Mouse (Mus musculus) cerebellum, adult 2 months (tissue): ENCODE results near the gene Mcrip1. TPM values are rescaled to one million over a fixed set of nuclear protein-coding genes. Genes with fewer than 3 reads are reported as not detected.
"Not testable (repeated sequence)": the region's sequence is repeated elsewhere in the genome, so short reads cannot be mapped to it uniquely, and the experiment has no call there.

Experiments used
- DNase-seq, 2 experiments: peaks; one replicate each; pipeline ENCODE4 v3.0.0; 2021
- H3K27ac ChIP-seq: fragments of 200-500 bp; 2 replicates; pipeline ENCODE4 v1.5.1; 2012; ENCODE audit warnings: low read length, control low read depth, inconsistent platforms; ENCODE audit not compliant: insufficient read depth
- H3K27me3 ChIP-seq: fragments of 200-500 bp; 2 replicates; pipeline ENCODE4 v1.6.1; 2012; ENCODE audit warnings: inconsistent platforms, mild to moderate bottlenecking, low read length, moderate library complexity; ENCODE audit not compliant: control insufficient read depth, insufficient read depth
- H3K4me1 ChIP-seq: fragments of 200-500 bp; 2 replicates; pipeline ENCODE4 v1.6.1; 2011; ENCODE audit warnings: low read length; ENCODE audit not compliant: control insufficient read depth, insufficient read depth
- H3K4me3 ChIP-seq: fragments of 200-500 bp; replicated peaks from 2 replicates; pipeline ENCODE3; 2011; ENCODE audit warnings: mild to moderate bottlenecking, low read depth, low read length, control low read depth; ENCODE audit not compliant: insufficient read depth
- CTCF ChIP-seq: fragments of 200-500 bp; IDR thresholded peaks from 2 replicates; pipeline ENCODE4 v1.5.1; 2011; ENCODE audit warnings: low read depth, mild to moderate bottlenecking, control low read depth, low read length, moderate library complexity, borderline replicate concordance; ENCODE audit not compliant: insufficient read depth
- POLR2A ChIP-seq: fragments of 200-500 bp; IDR thresholded peaks from 2 replicates; pipeline ENCODE4 v1.6.1; 2011; ENCODE audit warnings: low read length, control low read depth, borderline replicate concordance; ENCODE audit not compliant: insufficient read depth
- whole genome bisulfite sequencing: fragments of 180-500 bp; shearing (Covaris S2); methylation state at CpG from one replicate; pipeline ENCODE4 v1.1.7; 2018; 5-methylcytosine and 5-hydroxymethylcytosine counted together
- polyA plus RNA-seq: library from polyadenylated mRNA; depleted of rRNA; stranded (reverse); fragments of >200 nt; gene quantifications from 2 replicates; pipeline ENCODE4 v1.2.3, GENCODE M21; 2012

Gene Mcrip1
- polyA plus RNA-seq, 1 experiment = 168 TPM

DNA sequence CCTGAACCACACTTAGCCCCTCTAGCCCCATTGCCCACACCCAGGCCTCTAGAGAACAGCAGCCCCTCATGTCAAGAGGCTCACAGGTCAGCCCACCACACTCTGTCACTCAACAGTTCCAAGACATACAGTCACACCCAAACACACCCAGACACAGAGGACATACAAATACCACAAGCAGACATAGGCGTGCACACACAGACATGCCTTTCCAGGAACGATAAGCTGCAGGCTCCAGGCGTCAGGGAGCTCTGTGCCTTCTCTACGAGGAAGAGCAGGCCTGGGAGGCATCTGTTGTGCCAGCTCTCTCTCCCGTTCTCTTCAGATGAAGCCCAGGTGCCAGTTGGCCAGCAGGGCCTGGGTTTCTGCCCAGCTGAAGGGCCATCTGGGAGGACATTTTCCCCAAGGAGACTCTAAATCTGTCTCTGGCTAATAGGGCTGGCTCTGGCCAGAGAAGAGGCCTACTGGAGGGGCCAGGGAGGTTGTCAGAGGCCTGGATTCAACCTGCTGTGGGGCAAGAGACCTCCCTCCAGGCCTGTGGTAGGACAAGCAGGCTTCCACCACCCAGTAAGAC is 28.5 kb downstream of the Mcrip1 start:
- Histone ChIP-seq H3K4me3 (no peak overlapping the region), H3K27me3 (no peaks in the 10 kb centered on the region), H3K27ac (peak overlapping the region; percentile 95), H3K4me1 (peaks cover 21% of the 10 kb centered on the region)
- peak; percentile 88 to 93 for DNase-seq
- TF ChIP-seq CTCF = no peak
- TF ChIP-seq POLR2A = no peak
- WGBS = 8% methylated on average over 5 of the region's 5 CpGs

DNA sequence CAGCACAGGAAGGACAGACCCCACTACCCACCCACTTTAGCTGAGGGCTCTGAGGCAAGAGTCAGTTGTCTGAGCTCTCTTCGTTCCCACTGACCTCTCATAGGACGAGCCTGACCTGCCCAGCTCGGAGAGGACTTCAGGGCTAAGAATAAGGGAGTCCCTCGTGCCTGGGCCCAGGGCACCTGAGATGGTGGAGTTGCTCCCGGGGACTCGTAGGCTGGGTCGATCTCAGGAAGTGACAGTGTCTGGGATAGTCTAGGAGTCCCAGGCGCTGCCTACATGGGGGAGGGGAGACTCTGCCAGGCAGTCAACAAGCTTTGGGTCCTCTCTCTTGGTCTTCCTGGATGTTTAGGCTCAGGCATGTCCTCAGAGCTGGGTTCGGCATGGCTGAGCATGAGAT is 29.0 kb downstream of the Mcrip1 start:
- DNase-seq = no peak
- 85% methylated on average over 9 of the region's 9 CpGs for WGBS
- no peak overlapping the region for H3K4me3 ChIP-seq
- H3K4me1 ChIP-seq = peaks cover 21% of the 10 kb centered on the region
- 0 out of 2 replicates have a peak overlapping the region, but pooled peaks have one; percentile 2 for H3K27ac ChIP-seq
- TF ChIP-seq CTCF = no peak
- no peak for TF ChIP-seq POLR2A
- H3K27me3 ChIP-seq = no peaks in the 10 kb centered on the region

DNA sequence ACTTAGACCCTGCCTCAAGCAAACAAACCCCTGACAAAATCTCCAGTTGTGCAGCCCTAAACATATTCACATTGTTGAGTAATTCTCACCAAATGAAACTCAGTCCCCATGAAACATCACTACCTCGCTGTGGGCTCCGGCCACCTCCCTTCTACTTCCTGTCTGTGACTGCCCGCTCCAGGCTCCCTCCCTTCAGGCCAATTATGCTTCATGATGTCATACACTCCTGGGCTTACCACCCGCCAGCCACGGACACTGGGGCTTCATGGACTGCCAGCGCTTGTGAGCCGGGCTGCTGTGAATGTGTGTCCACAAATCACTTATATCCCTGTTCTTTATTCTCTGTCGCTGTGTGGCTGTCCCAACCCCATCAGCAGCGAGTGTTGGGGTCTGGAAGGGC is 29.8 kb downstream of the Mcrip1 start:
- peaks cover 21% of the 10 kb centered on the region for H3K4me1 ChIP-seq
- DNase-seq = no peak
- no peak overlapping the region for H3K4me3 ChIP-seq
- H3K27me3 ChIP-seq = no peaks in the 10 kb centered on the region
- H3K27ac ChIP-seq = no peak overlapping the region
- 66% methylated on average over 9 of the region's 9 CpGs for WGBS
- TF ChIP-seq CTCF (no peak), POLR2A (no peak)

DNA sequence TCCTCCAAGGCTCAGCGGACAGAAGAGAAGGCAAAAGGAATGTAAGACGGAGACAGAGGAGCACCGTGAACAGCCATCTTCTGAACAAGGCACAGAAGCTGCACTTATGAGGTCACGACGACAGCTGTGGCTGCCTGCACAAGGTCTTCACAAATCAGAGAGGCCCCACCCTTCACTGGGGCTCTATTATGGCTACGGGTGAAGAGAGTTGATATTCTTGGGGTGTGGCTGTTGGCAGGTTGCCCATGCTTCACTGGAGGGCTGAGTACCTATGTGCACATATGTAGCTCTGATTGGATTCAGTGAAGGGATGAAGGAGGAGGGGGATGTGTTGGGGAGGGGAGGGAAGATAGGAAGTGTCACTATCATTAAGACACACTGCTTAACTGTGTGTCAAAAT is 31.0 kb downstream of the Mcrip1 start:
- no peak for DNase-seq
- no peak for TF ChIP-seq CTCF
- TF ChIP-seq POLR2A = no peak
- no peak overlapping the region for H3K27ac ChIP-seq
- peaks cover 23% of the 10 kb centered on the region for H3K4me1 ChIP-seq
- WGBS = 89% methylated on average over 6 of the region's 6 CpGs
- no peaks in the 10 kb centered on the region for H3K27me3 ChIP-seq
- no peak overlapping the region for H3K4me3 ChIP-seq

DNA sequence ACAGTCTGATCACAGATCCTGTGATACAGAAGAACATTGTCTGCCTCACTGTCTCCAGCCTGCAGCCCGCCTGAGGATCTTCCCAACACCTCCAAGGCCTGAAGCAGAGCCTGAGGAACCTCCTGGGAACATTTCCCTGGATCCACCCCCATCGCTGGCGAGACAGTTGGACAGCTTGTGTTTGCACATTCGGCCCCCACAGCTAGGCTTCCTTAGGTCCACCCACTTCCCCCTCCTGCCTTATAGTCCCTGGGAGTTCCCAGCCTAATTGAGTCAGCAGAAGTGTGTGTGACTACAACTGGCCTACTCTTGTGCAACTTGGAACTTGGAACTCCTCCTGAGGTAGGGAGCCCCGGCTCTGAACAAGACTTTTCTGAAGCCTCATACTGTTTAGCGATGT is 31.5 kb downstream of the Mcrip1 start:
- H3K27me3 ChIP-seq = no peaks in the 10 kb centered on the region
- H3K27ac ChIP-seq = no peak overlapping the region
- WGBS = 58% methylated on average over 6 of the region's 6 CpGs
- DNase-seq = no peak
- H3K4me1 ChIP-seq = peaks cover 27% of the 10 kb centered on the region
- no peak overlapping the region for H3K4me3 ChIP-seq
- TF ChIP-seq POLR2A (no peak), CTCF (no peak)

DNA sequence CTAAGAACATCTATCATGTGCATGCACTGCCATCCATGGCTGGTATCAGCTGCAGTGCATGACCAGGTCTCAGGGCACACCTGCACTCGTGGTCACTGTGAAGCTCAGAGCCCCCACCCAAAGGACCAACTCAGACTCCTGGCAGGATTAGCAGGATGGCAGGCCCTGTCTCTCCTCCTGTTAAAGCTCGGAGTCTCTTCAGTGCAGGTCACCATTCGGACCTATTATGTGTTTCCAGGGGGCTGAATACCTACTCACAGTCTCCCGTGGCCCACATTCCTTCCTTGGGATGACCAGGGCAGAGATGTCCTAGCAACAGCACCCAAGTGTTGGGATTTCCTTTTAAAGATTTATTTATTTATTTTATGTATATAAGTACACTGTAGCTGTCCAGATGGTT is 32.4 kb downstream of the Mcrip1 start:
- H3K27ac ChIP-seq = no peak overlapping the region
- H3K4me1 ChIP-seq = peaks cover 30% of the 10 kb centered on the region
- H3K4me3 ChIP-seq = no peak overlapping the region
- H3K27me3 ChIP-seq = no peaks in the 10 kb centered on the region
- no peak for TF ChIP-seq CTCF
- no peak for TF ChIP-seq POLR2A
- 86% methylated on average over 4 of the region's 4 CpGs for WGBS
- DNase-seq = no peak

DNA sequence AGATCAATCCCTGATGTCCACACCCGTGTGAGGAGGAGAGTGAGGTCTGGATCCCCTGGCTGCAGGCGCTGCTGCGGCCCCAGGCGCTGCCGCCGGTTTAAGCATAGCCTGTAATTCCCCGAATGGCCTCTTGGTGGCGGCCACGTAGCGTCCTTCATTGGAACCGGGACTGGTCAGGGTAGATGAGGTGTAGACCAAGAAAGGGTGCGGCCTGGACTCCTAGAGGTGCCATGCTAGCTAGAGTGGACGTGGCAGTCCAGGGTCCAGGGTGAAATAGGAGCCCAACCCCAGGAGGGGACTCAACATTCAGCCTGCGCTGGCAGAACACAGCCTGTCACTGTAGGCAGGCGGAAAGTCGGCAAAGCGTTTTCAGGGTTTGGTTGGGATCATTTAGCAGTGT is 33.9 kb downstream of the Mcrip1 start:
- peak; percentile 85 to 95 for DNase-seq
- TF ChIP-seq POLR2A (no peak), CTCF (peak; percentile 96)
- H3K4me3 ChIP-seq = no peak overlapping the region
- no peaks in the 10 kb centered on the region for H3K27me3 ChIP-seq
- WGBS = 19% methylated on average over 17 of the region's 17 CpGs
- peaks cover 16% of the 10 kb centered on the region for H3K4me1 ChIP-seq
- H3K27ac ChIP-seq = no peak overlapping the region

DNA sequence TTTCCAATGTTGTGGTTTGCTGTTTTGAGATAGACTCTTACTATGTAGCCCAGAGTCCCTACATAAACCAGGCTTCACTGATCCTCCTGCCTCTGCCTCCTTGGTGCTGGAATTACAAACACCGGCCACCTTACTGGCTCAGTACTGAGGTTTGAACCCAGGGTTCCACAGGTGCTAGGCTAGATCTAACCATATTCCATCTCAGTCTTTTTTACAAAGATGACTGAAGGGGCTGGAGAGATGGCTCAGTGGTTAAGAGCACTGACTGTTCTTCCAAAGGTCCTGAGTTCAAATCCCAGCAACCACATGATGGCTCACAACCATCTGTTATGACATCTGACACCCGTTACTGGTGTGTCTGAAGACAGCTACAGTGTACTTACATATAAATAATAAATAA is 35.3 kb downstream of the Mcrip1 start:
- 92% methylated on average over 2 of the region's 2 CpGs for WGBS
- not testable (repeated sequence) for H3K4me3 ChIP-seq, DNase-seq, H3K27me3 ChIP-seq, H3K27ac ChIP-seq
- peaks cover 11% of the 10 kb centered on the region for H3K4me1 ChIP-seq

DNA sequence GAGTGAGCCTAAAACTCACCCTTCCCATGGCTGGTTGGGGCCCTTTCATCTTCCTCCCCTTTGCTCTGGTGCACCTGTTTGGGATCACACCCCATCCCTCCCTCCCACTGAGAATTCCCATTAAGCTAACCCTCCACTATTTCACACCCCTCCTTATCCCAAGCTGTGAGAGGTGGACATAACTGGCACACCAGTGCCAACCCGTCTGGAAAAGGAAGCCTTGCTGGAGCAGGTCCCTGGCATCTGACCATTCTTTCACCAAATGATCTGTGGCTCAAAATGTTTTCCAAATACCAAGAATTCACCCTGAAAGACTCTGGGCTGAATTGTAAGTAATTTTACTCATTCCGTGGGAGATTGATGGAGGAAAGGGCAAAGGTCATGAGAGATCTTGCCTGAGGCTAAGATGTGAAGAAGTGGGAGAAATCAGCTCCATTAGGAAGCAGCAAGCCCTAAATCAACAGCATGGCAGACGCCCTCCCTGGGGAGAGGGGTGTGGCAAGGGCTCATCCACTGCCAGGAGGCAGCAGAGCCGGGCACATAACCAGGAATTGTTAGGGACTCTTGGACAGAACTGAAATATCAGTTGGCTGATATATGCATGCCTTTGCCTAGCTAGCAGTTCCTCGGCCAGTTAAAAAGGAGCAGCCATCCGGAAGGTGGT is 36.6 kb downstream of the Mcrip1 start:
- H3K27me3 ChIP-seq = no peaks in the 10 kb centered on the region
- H3K4me3 ChIP-seq = no peak overlapping the region
- 4% methylated on average over 6 of the region's 6 CpGs for WGBS
- H3K4me1 ChIP-seq = peaks cover 11% of the 10 kb centered on the region
- TF ChIP-seq POLR2A = no peak
- no peak overlapping the region for H3K27ac ChIP-seq
- DNase-seq = peak; percentile 69 to 83
